Mouse (Mus musculus): ENCODE results near the gene Chmp2a. TPM values are rescaled to one million over a fixed set of nuclear protein-coding genes. Genes with fewer than 3 reads are reported as not detected.

The Chmp2a gene
- total RNA-seq, 2 experiments from 2014 or later = 95.6 to 103 TPM

GRCm38 (mm10) chr7:13009143-13010004 lies 25.2 kb downstream of the Chmp2a start:
- peak; percentile 91 for DNase-seq
- intact Hi-C loops (cut with DNase I; ENCODE audit: low total_unique reads) = loop anchor here (5.0 kb wide), 1 partner anchor 38 kb away; no protein-coding TSS in a partner anchor

- no peak for DNase-seq
- intact Hi-C loops (cut with DNase I; ENCODE audit: low total_unique reads) = loop anchor here (5.0 kb wide), 1 partner anchor 40 kb away; no protein-coding TSS in a partner anchor
These were observed 27.1 kb downstream of the Chmp2a start for GRCm38 (mm10) chr7:13007341-13008092.

- intact Hi-C loops (cut with DNase I; ENCODE audit: low total_unique reads) = loop anchor here (5.0 kb wide), 1 partner anchor 41 kb away; no protein-coding TSS in a partner anchor
- DNase-seq = no peak
These were observed 28.1 kb downstream of the Chmp2a start for GRCm38 (mm10) chr7:13006531-13006930.

GRCm38 (mm10) chr7:13006011-13006410 lies 28.6 kb downstream of the Chmp2a start:
- intact Hi-C loops (cut with DNase I; ENCODE audit: low total_unique reads) = loop anchor here (5.0 kb wide), 1 partner anchor 41 kb away; no protein-coding TSS in a partner anchor
- DNase-seq = no peak

GRCm38 (mm10) chr7:13003380-13003779 lies 31.2 kb downstream of the Chmp2a start:
- DNase-seq = no peak
- intact Hi-C loops (cut with DNase I; ENCODE audit: low total_unique reads) = no loop called here

- intact Hi-C loops (cut with DNase I; ENCODE audit: low total_unique reads) = no loop called here
These were observed 33.0 kb downstream of the Chmp2a start for GRCm38 (mm10) chr7:13001584-13001983.

GRCm38 (mm10) chr7:12998851-12999250 lies 35.8 kb downstream of the Chmp2a start, which contains the start of gene Trim28:
TSS of gene Trim28 (plus strand) at chr7:12999114.
- DNase-seq = no peak
- intact Hi-C loops (cut with DNase I; ENCODE audit: low total_unique reads) = loop anchor here (10.0 kb wide), 1 partner anchor 84 kb away; no protein-coding TSS in a partner anchor

More at GRCm38 (mm10) chr7:13001584-13001983, 33.0 kb downstream of the Chmp2a start:
- DNase-seq = no peak

GRCm38 (mm10) chr7:12998053-12998452 lies 36.6 kb downstream of the Chmp2a start, which contains the start of gene Slc27a5:
TSS of gene Slc27a5 (minus strand) at chr7:12998192.
- no peak for DNase-seq
- intact Hi-C loops (cut with DNase I; ENCODE audit: low total_unique reads) = loop anchor here (10.0 kb wide), 1 partner anchor 83 kb away; no protein-coding TSS in a partner anchor

- intact Hi-C loops (cut with DNase I; ENCODE audit: low total_unique reads) = loop anchor here (10.0 kb wide), 1 partner anchor 82 kb away; no protein-coding TSS in a partner anchor
- no peak for DNase-seq
These were observed 37.4 kb downstream of the Chmp2a start for GRCm38 (mm10) chr7:12997230-12997629.

GRCm38 (mm10) chr7:12995862-12996261 lies 38.7 kb downstream of the Chmp2a start:
- intact Hi-C loops (cut with DNase I; ENCODE audit: low total_unique reads) = loop anchor here (10.0 kb wide), 1 partner anchor 81 kb away; no protein-coding TSS in a partner anchor
- DNase-seq = no peak

GRCm38 (mm10) chr7:12993148-12993547 lies 41.5 kb downstream of the Chmp2a start:
- intact Hi-C loops (cut with DNase I; ENCODE audit: low total_unique reads) = loop anchor here (10.0 kb wide), 1 partner anchor 78 kb away; no protein-coding TSS in a partner anchor
- no peak for DNase-seq

GRCm38 (mm10) chr7:12992222-12992621 lies 42.4 kb downstream of the Chmp2a start:
- DNase-seq = no peak

GRCm38 (mm10) chr7:12987409-12988189 lies 47.0 kb downstream of the Chmp2a start:
- DNase-seq = no peak

More at GRCm38 (mm10) chr7:12992222-12992621, 42.4 kb downstream of the Chmp2a start:
- intact Hi-C loops (cut with DNase I; ENCODE audit: low total_unique reads) = loop anchor here (10.0 kb wide), 1 partner anchor 77 kb away; no protein-coding TSS in a partner anchor

GRCm38 (mm10) chr7:12986906-12987305 lies 47.7 kb downstream of the Chmp2a start:
- DNase-seq = no peak
- intact Hi-C loops (cut with DNase I; ENCODE audit: low total_unique reads) = no loop called here

More at GRCm38 (mm10) chr7:12987409-12988189, 47.0 kb downstream of the Chmp2a start:
- intact Hi-C loops (cut with DNase I; ENCODE audit: low total_unique reads) = no loop called here

- DNase-seq = no peak
- intact Hi-C loops (cut with DNase I; ENCODE audit: low total_unique reads) = no loop called here
These were observed 48.9 kb downstream of the Chmp2a start for GRCm38 (mm10) chr7:12985724-12986123.
